Comparison of ENCODE assay signal across 8 mouse cellular contexts in the genomic region with DNA sequence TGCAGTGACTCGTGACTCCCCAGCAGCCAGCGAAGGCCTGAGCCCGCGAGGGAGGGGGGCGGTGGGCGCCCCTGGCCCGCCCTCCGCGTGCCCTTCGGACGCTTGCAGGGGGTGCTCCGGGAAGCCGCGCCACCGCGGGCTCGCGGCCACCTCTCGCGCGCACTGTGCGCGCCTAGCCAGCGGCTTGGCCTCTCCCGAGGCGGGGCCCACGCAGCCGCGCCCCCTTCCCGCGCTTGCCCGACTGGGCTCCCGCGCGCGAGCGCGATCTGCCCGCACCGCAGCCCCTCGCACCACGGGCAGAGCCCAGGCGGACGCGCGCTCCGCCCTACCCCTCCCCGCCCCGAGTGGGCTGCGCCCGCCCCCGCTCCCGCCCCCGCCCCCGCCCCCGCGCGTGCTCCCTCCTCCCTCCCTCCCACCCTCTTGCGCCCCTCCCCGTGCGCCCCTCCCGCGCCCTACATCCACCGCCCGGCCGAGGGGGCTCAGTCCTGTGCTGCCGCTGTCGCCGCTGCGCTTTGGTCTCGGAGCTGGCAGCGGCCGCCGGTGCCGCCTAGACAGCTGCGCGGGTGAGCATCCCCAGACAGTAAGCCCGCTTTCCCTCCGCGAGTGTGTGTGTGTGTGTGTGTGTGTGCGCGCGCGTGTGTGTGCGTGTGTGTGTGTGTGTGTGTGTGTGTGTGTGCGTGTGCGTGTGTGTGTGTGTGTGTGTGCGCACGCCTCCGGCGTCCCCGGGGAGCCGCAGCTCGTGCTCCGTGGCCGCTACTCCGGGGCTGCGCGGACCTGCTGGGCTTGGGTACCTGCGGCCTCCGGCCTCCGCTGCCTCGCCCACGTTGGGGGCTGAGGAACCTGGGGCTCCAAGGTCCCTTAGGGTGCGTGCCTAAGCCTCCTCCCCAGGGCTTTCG. TPM values are rescaled to one million over a fixed set of nuclear protein-coding genes. Genes with fewer than 3 reads are reported as not detected.
DNase-seq lines count a peak whose midpoint lies in the region; ATAC-seq lines count a peak whose summit lies in the region.

Fhl1 (plus strand) TSS at position 482 of the 896 bp plus-strand sequence.

- H3K9ac ChIP-seq in intestine, embryonic 15.5 days, result peak within 1 kb of the TSS; percentile 37

- no peaks in the 10 kb centered on the region for H3K36me3 ChIP-seq in intestine, embryonic 15.5 days

- H3K4me3 ChIP-seq in intestine, embryonic 15.5 days (replicated peaks), result peak within 1 kb of the TSS; percentile 51

- H3K27me3 ChIP-seq in intestine, embryonic 15.5 days (replicated peaks), result no peaks in the 10 kb centered on the region

- DNase-seq in adrenal gland, postnatal 4 days (ENCODE audit: low spot score in 2 of 2), result peak; percentile 5 to 6
- DNase-seq in embryo, embryonic 9.5 days (ENCODE audit: extremely low spot score), result peak; percentile 72
- DNase-seq in gastrocnemius, postnatal 4 days (ENCODE audit: low spot score in 2 of 2), result peak; percentile 37 to 52
- peak; percentile 39 to 43 for DNase-seq in left cerebral cortex, postnatal 14 days (ENCODE audit: low spot score in 2 of 2)
- peak; percentile 75 for DNase-seq in mesoderm, embryonic 11.5 days (ENCODE audit: low read depth, low spot score)
- DNase-seq in skeletal muscle tissue, adult 2 months (ENCODE audit: low read depth, low spot score), result peak; percentile 26

- H3K4me1 ChIP-seq in intestine, embryonic 15.5 days (replicated peaks), result no peaks in the 10 kb centered on the region

- H3K9me3 ChIP-seq in intestine, embryonic 15.5 days, result no peaks in the 10 kb centered on the region

- ATAC-seq in intestine, embryonic 15.5 days, result peak; percentile 95
- ATAC-seq in megakaryocyte-erythroid progenitor cell, adult 5-6 weeks (replicated peaks; ENCODE audit: low FRiP score, low TSS enrichment, poor library complexity, severe bottlenecking), result no peak

- intact Hi-C loops in left cerebral cortex, postnatal 14 days (cut with DNase I), result no loop called here

- WGBS in intestine, embryonic 15.5 days, result 16% methylated on average over 53 of the region's 106 CpGs

- no peak within 1 kb of the TSS for H3K27ac ChIP-seq in intestine, embryonic 15.5 days

- H3K4me2 ChIP-seq in intestine, embryonic 15.5 days (replicated peaks), result peak within 1 kb of the TSS; percentile 68

RNA-seq across cellular contexts. Expression of gene Fhl1, which starts in this region (rescaled TPM):
- total RNA-seq in adrenal gland, postnatal 4 days (2021), result 100 to 1,000 TPM in 1 of 2 experiments, 10 to 100 TPM in 1; 56.5 to 130 TPM
- total RNA-seq in gastrocnemius, postnatal 4 days (2021), result 1,000 to 10,000 TPM; 1,382 to 1,696 TPM
- 47.0 and 54.3 TPM in 2 replicates for polyA plus RNA-seq in intestine, embryonic 15.5 days (2015; fragmentation: Nextera tagmentation; extraction: Ambion mirVana)
- 100 to 1,000 TPM; 130 to 137 TPM for total RNA-seq in left cerebral cortex, postnatal 14 days (2021)
- total RNA-seq in megakaryocyte-erythroid progenitor cell, adult 5-6 weeks (2014; fragmentation: Nextera tagmentation), result not detected in 2 replicates
- total RNA-seq in megakaryocyte-erythroid progenitor cell, adult 5-6 weeks (2017), result 0.69 and 0.94 TPM in 2 replicates

Comparison
In these comparisons a context has a peak if more than half of its experiments do, and no peak if none do; other contexts are left out.
1. RNA of gene Fhl1 (total RNA-seq): 1,382 to 1,696 TPM in gastrocnemius, postnatal 4 days, 130 to 137 TPM in left cerebral cortex, postnatal 14 days and 56.5 to 130 TPM in adrenal gland, postnatal 4 days; 0.69 to 0.94 TPM in megakaryocyte-erythroid progenitor cell, adult 5-6 weeks; every median in the first group is over 10 times any median in the second.
2. RNA of gene Fhl1 (total RNA-seq): 1,382 to 1,696 TPM in gastrocnemius, postnatal 4 days; 130 to 137 TPM in left cerebral cortex, postnatal 14 days and 56.5 to 130 TPM in adrenal gland, postnatal 4 days; every median in the first group is over 4 times any median in the second.
3. DNase-seq: peak in every context shown above with its lines; median percentile 75 in mesoderm, embryonic 11.5 days; 72 in embryo, embryonic 9.5 days; 44 in gastrocnemius, postnatal 4 days; 41 in left cerebral cortex, postnatal 14 days; 26 in skeletal muscle tissue, adult 2 months; 6 in adrenal gland, postnatal 4 days.